Mouse (Mus musculus) liver, embryonic 14.5 days (tissue): ENCODE results near the gene Sgk1.

Experiments
- CTCF ChIP-seq: IDR thresholded peaks from 2 replicates; pipeline ENCODE4 v1.5.1; 2016; ENCODE audit warnings: antibody characterized with exemption, low read depth, control low read depth
- EP300 ChIP-seq: IDR thresholded peaks from 2 replicates; pipeline ENCODE4 v1.6.1; 2016; ENCODE audit warnings: antibody characterized with exemption, low read depth

DNA sequence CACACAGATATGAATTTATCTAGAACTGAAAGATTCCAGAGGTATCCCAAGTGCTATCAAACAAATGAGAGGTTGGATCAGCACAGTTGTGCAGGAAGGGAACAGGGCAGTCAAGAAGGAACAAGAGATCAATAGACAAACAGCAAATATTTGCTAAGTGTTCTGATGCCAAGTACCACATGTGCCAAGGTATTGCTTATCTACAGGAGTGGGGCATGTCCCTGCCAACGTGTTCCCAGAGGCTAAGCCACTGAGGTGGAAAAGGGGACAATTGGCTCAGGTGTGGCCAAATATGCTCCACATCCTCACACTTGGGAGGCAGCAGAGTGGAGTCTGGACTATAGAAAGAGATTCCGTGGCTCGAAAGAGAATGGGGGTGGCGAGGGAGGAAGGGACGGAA, 119.6 kb downstream of the Sgk1 start:
- TF ChIP-seq CTCF (no peak), EP300 (no peak)
